Mouse (Mus musculus) lung, postnatal 4 days (tissue): ENCODE measurements around the gene Faf2.
A peak's percentile ranks its signal among the peaks of the same experiment; 100 is the strongest.
"Not testable (repeated sequence)": the region's sequence is repeated elsewhere in the genome, so short reads cannot be mapped to it uniquely, and the experiment has no call there.

Experiments used
- DNase-seq, 2 experiments: peaks; one replicate each; pipeline ENCODE4 v3.0.0; 2021

Faf2 gene

DNA sequence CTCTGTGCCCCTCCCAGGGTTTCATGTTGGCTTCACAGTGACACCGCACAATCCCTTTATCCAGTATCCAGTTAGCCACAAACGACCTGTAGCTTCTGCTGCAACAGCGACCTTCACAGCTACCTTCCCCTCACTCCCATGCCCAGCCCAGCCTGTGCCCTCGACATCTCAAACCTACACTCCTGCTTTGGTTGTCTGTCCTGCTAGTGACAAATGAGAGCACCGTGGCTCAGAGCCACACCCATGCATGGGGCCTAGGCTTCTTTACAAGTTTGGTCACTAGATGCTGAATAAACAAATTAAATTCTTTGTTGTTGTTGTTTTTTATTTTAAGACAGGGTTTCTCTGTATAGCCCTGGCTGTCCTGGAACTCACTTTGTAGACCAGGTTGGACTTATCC is 14.4 kb upstream of the Faf2 start:
- DNase-seq = no peak

DNA sequence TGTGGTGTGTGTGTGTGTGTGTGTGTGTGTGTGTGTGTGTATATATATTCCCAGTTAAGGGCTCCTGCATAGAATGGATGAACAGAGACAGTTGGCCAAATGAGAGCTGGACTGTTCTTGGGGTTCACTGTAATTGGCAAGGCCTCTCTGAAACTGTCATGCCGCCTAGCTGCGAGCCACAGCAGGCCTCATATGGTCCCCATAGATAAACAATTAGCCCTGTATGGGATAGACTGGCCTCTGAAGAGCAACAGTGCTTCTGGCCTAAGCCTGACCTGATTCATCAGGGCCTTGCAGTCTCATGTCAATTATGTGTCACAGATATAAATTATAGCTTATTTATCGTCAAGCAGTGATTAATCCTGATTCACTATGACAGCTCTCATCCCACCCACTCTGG is 13.6 kb upstream of the Faf2 start:
- no peak for DNase-seq

DNA sequence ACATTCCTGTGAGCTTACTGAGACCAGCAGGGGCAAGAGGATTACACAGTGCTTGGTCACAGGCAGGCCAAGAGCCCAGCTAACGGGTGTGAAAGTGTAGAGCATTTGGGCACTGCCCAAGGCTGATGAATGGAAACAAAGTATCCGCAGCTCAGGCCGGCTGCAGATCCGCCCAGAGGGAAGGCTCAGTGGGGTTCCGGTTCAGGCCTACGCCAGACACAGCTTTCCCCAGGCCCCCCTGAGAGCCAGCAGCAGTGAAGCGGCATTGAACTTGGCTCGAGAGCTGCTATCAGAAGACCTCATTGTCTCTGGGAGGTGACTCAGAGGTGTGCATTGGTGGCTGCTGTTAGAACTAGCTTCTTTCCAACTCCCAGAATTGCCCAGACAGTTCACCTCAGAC is 12.9 kb upstream of the Faf2 start:
- peak; percentile 22 to 45 for DNase-seq

DNA sequence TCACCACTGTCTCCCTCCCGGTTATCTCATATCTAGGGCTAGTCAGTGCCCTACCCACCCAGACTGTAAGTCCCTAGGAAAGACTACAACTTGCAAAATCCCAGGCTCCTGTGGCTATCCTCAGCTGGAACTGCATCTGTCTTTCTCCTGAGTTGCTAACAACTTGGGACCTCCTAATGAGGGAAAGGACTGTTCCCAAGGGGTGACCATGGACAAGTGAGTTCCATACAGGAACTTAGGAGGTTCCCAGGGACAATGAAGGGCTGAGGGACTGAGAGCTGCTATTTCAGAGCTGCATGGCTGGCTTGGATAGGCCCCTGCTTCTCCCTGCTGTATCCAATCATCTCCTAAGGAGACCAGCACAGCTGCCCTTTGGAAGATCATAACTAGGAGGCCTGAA is 12.3 kb upstream of the Faf2 start:
- DNase-seq = no peak

DNA sequence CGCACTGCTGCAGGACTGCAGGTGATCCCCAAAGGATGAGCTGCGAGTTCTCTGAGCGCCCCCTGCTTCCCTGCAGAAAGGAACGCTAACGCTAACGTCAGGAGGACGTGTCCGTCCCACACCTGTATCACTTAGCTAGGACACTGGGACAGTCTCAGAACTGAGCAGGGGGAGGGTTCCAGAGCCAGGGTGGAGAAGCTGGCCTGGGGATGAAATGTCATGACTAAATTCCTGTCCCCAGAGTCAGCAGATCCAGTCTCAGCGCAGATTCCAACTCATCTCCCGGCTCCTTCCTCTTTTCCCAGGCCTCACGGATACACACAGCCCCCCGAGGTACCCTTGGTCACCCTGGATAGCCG is 11.0 kb upstream of the Faf2 start:
- DNase-seq = no peak

DNA sequence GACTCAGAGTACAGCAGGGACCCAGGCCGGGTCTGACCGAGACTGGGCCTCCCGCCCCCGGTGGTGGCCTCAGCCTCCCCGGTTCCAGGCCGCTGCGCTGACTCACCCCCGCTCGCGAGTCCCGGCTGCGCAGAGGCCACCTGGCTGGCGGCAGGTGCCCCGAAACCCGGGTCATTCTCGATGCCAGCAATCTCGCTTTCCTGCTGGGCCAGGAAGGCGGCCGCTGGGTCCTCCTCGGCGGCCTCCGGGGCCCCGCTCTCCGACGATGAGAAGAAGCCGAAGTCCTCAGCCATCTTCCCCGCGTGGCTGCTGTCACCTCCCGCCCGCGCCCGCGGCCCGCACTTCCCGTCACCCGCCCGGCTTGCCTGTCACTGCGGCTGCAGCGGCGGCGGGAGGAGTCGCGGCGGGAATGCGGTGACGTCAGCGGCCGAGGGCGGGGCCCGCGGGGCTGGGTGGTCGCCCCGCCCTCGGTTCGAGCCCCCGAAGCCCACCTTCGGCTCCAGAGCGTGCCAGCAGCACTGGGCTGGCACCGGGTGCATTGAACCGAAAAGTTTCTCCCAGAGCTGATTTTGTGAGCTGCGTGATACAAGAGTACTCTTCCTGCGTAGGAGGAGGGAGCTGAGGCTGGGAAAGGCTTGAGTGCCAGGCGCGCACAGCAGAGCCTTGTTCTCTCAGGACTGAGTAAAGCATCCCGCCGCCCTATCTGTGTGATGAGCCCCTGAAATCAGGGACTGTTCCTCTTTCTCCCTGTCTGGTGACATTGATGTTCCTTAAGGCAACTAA is 10.4 kb upstream of the Faf2 start, which contains the start of gene Cltb:
TSS of gene Cltb (minus strand) at position 373 of the 783 bp plus-strand sequence.
- peak; percentile 91 to 92 for DNase-seq

DNA sequence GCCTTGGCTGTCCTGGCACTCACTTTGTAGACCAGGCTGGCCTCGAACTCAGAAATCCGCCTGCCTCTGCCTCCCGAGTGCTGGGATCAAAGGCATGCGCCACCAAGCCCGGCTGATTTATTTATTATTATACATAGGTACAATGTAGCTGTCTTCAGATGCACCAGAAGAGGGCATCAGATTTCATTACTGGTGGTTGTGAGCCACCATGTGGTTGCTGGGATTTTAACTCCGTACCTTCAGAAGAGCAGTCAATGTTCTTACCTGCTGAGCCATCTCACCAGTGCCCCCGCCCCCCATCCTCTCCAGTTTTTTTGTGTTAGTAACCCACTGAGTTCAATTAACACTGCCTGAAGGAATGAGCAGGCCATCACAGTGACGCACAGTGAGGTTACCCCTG is 8.4 kb upstream of the Faf2 start:
- not testable (repeated sequence) for DNase-seq

DNA sequence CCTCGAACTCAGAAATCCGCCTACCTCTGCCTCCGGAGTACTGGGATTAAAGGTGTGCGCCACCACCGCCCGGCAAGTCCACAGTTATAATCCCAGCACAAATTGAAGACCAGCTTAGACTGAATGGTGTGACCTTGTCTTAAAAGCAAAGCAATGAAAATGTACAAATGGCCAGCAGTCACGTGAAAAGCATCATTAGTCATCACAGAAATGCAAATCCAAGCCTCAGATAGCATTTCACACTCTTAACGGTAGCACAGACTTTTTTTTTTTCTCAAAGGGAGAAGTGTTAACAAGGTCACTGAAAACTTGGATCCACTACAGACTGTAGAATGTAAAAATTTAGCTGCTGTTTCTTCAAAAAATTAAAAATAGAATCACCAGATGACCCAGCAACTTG is 5.3 kb upstream of the Faf2 start:
- DNase-seq = no peak

DNA sequence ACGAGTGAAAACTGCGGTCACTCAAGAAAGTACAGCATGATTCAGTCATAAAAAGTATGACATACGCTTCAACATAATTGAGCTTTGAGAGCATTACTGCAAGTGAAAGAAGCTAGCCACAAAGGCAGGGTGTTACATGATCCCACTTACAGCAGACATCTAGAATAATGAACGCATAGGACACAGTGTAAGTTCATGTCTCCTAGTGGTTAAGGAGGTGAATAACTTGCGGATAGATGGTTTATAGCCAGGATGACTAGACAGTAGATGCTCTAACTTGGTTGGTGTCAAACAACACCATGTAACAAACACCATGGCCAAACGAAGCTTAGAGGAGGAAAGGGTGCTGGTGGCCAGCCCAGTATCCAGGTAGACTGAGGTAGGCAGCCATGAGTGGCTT is 4.6 kb upstream of the Faf2 start:
- no peak for DNase-seq

DNA sequence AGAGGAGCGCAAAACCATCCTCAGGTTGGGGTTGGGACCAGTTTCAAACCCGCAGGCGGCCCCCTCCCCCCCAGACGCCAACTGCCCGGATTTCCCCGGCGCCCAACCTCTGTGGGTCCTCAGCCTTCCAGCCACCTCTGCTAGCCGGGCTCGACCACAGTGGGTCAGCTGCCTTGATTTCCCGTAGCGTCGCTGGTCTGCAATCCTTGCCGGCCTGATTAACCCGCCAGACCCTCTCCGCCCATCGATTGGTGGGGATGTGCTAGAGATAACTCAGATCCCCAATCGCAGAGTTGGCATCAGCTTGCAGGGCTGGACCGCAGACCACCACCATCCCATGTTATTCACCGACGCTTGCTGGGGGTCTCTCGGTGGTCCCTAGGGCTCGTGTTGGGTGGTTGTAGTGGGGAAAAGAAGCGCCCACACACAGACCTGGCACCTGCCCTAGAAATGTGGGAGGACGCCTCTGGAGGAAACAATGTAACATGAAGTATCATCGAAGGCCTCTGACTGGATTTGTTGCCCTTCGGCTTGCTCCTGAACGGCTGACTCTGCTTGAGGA is 457 bp downstream of the Faf2 start:
- peak in 1 of 2 experiments; percentile 27 for DNase-seq

DNA sequence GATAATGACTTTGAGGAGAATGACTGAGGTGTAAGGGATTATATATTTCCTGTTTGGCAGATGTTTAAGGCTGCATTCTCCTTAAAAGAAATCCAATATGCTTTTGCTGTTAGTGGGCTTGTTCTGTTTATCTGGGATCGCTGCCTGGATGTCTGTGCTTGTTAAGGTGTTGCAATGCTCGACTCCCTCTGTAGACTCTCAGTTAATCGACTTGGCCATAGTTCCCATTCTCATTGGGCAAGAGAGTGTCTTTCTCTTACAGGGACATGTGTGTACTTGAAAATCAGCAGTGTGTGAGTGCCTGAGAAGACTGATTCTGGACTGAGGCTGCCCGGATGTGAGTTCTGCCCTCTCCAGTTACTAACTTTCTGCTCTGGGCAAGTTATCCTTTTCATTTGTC is 7.5 kb downstream of the Faf2 start:
- DNase-seq = peak; percentile 41 to 47

DNA sequence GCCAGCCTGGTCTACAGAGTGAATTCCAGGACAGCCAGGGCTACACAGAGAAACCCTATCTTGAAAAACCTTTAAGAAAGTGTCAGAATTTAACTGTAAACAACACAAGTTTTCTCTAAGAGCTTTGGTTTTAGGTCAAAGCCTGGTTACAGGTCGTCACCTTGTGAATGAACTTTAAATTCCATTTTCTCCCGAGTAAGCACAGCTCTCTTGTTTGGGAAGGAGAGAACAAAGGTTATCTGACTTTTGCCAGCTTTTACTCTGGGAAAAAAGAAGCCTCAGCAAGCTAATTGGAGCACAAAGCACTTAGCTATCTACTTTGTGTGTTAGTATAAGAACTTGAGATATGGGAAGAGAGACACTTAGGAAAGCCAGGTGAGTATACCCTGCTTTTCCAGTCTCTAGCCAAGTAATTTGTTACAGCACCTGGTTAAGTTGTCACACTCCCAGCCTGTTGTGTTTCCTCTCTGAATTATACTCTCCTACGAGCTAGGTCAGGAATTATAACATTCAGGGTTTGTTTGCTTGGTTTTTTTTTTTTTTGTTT is 11.2 kb downstream of the Faf2 start:
- DNase-seq = no peak

DNA sequence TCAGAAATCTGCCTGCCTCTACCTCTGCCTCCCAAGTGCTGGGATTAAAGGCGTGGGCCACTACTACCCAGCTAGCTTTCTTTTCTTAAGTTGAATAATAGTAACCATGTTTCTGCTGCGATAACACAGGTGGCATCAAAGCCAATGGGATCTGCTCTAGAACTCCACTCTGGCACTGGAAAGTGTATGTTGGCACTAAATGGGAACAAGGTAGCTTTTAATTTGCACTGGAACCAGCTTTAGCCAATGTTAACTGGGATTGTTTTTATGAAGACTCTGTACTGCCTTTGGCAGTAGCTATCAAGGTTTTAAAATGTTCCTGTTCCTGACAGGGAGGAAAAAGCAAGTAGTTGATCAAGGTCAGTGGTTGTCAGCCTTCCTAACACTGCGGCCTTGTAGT is 13.4 kb downstream of the Faf2 start:
- no peak for DNase-seq

DNA sequence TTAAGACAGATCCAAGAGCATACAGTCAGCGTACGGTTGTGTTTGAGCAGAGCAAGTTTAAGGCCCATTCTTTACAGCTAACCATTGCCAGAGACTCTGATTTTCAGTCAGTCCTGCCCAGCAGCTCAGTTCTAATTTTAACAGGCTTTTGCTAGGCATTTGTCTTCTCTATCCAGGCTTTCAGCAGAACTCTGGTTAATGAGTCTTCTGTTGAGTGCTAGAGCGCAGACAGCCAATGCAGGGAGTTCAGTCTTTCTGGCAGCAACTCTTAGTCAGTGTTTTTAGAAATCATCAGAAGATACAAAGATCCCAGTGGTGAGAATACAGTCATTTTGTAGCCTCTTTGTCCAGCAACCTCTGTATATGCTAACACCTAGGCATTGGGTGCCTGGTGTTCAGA is 28.9 kb downstream of the Faf2 start:
- DNase-seq = no peak

DNA sequence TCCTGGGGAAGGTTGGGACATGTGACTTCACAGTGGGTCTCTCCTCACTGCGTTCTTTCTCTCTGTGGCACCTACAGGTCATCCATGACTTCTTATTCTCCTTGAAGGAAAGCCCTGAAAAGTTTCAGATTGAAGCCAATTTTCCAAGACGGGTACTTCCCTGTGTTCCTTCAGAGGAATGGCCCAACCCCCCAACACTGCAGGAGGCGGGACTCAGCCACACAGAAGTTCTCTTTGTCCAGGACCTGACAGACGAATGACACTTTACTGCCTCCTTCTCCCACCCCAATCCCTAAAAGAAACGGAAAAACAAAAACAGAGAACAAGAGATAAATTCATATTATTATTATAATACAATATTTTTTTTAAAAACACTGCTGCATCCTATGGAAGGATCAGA is 39.3 kb downstream of the Faf2 start:
- DNase-seq = no peak

DNA sequence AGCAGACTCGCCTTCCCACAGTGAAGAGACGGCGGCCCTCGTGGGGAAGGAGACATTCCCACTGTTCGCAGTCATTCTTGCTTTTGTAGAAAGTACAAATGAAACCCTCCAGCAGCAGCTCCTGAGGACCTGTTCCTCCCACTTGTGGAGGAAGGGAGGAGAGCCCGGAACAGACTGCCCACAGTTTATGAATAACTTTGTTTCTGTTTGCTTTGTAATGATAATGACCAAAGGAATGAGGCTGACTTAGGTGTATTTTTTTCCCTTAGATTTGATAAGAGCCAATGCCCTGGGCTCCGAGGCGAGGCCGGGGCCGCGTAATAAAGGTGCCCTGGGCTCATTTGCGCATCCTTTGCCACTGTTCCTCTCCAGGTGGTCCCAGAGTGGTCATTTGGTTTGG is 39.8 kb downstream of the Faf2 start:
- no peak for DNase-seq

DNA sequence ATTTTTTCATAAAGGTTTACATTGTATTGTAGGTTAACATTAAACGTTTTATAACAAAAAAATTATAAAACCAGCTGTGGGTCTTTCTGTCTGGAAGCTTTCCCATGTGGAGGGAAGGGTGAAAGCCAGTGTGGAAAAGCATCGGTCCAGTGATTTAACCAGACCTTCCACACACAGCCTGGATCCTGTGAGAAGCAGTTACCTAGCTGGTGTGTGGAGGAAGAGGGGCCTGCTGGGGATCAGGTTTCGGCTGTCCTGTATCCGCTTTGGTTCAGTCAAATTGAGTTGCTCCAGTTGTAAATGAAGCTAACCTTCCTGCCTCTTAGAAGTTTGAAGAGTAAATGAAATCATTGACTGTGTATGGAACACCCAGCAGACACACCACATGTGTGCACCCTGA is 42.4 kb downstream of the Faf2 start:
- no peak for DNase-seq

DNA sequence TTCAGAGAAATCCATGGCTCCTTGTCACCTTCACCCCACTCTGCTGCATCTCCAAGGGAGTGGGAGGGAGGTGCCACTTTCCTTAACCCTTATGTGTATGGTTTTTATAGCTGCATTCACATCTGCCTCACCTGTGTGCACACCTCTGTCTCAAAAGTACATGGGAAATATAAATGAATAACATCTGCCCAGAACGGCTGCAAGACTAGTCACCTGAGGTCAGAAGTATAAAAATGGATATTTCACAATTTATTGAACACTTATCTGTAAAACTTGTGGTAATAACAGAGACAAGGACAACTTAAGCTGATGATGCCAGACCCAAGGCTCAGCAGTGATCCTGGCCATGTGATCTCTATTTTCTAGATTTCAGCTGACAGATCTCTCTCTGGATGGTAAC is 42.9 kb downstream of the Faf2 start:
- DNase-seq = no peak

DNA sequence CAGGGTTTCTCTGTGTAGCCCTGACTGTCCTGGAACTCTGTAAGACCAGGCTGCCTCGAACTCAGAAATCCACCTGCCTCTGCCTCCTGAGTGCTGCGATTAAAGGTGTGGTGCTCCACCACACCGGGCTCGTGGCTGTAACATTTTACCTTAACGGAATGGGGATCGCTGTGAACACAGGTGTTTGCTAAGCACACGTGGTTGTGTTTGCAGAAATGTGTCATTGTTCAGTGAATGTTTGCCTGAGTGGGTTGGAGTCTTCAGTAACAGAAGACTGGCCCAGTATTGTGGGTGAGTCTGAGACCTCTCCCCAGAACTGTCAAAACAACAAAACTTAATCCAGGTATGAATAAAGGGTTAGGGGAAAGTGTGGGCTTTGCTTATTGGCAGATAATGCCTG is 43.5 kb downstream of the Faf2 start:
- DNase-seq = no peak

DNA sequence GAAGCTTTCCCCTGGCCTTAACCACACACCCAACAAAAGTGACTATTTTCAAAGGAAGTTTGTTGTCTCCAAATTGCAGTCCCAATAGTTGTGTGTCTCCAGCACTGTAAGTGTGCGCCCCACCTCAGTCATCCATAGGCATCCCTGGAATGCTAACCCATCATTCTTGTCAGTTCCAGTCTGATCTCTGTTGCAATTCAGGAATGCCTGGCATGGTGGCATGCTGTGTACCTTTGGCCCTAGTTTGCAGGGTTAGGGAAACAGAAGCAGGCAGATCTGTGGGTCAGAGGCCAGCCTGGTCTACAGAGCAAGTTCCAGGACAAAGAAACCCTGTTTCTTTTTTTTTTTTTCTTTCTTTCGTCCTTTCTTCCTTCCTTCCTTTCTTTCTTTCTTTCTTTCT is 48.9 kb downstream of the Faf2 start:
- no peak for DNase-seq

DNA sequence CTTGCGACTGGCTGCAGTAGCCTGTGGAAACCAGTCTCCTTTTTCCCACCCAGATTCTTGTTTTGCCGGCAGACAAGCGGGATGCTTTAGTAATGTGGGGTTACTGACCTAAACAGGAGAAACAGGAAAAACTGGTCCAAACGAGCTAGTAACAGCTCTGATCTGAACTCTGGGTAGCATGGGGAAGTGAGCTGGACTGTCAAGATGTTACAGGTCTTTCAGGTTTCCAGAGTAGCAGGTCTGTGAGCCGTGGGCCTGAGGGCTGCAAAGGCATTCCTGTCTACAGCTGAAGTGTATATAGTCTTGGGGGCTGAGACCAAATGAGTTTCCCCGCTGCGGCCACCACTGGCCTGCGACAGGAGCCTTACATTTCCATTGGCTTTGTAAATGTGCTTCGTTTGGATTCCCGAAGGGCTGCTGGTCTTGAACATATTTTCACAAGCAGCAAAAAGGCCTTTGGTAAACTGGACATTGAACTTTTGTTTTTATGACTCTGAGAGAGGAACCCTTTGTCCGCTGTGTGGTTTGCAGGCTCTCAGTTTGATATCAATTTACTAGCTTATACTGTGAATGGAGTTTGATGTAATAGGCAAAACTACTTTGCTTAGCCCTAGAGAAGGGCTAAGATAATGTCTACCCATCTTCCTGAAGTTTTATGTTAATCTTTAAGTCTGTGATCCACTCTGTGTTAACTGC is 54.5 kb downstream of the Faf2 start:
- no peak for DNase-seq

DNA sequence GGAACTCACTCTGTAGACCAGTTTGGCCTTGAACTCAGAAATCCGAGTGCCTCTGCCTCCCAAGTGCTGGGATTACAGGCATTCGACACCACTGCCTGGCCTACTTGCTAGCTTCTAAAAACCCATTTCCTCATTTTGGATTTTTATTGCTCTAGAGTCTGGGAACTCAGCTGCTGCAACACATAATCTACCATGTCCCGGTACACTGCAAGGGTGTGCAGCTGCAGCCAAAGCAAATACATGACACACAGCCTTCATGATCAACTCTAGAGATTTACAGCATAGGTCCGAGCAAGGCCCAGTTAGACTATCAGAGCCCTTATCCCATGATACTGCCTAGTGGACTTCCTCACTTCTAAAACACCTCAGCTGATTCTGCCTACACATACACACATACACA is 56.7 kb downstream of the Faf2 start:
- no peak for DNase-seq

DNA sequence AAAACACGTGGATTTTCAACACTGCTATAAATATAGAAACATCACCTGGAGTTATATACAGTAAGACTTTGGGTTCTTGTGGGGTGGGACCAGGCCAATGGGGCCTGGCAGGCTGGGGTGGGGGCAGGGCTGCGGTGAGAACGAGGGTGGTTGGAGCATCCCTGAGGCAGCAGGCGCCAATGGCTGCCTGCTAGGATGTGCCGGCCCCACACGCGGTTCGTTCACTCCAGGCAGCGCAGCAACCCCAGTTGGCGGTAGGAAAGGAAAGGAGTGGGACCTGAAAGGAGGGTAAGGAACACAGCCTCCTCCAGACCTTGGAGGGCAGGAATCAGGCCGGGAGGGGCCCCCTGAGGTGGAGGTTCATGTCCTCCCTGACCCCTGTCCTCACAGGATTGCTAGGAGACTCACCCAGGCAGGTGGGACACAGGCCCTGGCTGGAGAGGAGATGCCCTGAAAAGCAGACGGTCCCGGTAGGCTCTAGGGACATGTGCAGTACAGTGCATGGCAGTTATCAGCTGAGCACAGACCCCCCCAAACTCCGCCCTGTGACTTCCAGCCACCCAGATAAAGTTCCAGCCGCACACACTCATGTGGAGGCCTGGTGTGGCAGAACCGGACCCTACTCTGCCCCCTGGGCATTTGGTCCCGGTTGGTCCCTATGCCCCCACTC is 58.7 kb downstream of the Faf2 start:
- DNase-seq = no peak

DNA sequence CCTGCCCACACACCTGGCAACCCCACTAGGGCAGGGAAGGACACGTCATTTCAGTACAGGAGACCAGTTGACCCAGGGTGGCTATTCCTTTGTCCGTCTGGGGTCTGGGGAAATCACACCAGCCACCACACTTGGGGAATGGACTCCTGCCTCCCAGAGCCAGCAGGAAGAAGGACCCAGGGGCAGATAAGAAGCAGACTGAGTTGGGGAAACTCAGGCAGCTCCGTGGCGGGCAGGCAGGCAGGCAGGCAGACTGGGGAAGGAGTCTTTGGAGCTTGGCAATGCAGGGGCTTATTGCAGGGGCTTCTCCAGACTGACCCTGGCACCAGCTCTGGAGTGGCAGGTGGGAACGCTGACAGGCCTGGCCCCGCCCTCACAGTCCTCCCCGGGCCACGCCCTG is 59.7 kb downstream of the Faf2 start:
- DNase-seq = no peak
